Mouse (Mus musculus): ENCODE data around the gene Obp2a.
"Not testable (repeated sequence)": the region's sequence is repeated elsewhere in the genome, so short reads cannot be mapped to it uniquely, and the experiment has no call there.

Obp2a gene

DNA sequence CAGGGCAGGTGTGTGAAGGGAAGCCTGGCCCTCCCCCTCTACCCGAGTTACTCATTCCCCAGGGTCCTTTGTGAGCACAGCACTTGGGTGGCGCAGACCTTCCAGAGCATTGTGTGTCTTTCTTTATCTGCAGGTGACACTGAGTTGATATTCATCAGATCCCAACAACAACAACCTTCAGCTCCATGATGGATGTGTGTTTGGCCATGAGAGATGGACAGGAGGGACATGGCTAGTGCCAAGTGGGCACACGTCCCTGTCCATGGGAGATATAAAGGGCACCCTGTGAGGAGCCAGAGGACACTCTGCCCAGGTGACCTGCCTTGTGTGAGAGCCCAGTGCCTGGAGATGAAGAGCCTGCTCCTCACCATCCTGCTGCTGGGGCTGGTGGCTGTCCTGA is at the start of gene Obp2a:
Obp2a (plus strand) TSS at position 301 of the 400 bp plus-strand sequence.
- DNase-seq: not testable (repeated sequence)

DNA sequence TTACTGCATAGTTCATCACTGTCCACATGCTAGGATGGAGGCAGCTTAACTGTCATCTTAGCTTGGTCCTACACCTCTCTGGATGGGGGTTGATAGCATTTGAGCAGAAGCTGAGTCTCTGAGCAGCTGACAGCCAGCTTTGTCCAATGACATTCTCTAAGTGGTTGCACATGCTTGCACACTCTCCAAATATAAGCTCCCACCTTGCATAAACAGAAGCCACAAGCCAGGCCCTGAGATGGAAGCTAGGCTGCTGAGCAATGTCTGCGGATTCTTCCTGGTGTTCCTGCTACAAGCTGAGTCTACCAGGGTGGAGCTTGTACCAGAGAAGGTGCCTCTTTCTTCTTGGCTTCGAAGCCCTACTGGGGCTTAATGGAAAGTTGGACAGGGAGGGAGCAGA is 46.9 kb upstream of the Obp2a start, which contains the start of gene Lcn8:
Lcn8 (plus strand) TSS at position 219 of the 400 bp plus-strand sequence.
- DNase-seq: no peak

- DNase-seq: no peak
Measured at GRCm38 (mm10) chr2:25654502-25654901, 45.3 kb upstream of the Obp2a start.

DNA sequence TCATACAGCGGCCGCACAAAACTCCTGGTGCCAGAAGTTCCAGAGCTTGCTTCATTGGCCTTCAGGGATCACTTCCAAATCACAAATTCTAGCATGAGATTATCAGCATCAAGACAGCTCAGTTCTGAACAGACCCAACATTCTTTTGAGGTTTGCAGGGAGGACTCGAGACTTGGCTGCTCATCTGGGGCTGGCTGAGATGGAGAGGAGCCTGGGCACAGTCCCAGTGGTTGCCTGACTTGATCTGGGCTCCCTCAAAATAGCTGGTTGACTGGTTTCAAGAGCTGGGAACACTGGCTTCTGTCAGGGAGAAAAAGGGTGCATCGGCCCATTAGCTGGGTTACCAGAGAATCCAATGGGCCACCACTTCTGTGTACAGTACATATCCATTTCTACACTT is 43.2 kb upstream of the Obp2a start:
- no peak for DNase-seq

GRCm38 (mm10) chr2:25657246-25657645 is 42.6 kb upstream of the Obp2a start:
- no peak for DNase-seq

DNA sequence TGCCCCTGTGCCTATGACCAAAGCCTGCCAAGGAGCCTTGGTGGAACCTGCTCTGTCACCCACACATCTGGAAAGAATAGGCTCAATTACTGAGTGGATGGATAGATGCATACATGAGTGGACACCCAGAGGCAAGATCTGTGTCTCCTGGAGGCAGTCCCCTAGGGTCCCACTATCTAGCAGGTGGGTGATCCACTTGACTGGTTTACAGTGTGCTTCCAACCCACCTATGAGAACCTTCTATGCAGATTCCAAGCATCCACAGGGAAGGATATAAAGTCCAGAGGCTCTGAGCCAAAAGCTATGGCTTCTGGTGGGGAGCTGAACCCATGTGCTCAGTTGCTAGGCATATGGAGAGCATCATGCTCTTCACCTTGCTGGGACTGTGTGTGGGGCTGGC is 42.2 kb upstream of the Obp2a start, which contains the start of gene Lcn5:
Lcn5 (plus strand) TSS at position 301 of the 400 bp plus-strand sequence.
- DNase-seq: no peak

- peak in 1 of 2 experiments; percentile 7 for DNase-seq
Measured at GRCm38 (mm10) chr2:25660279-25660678, 39.6 kb upstream of the Obp2a start.

- no peak for DNase-seq
Measured at GRCm38 (mm10) chr2:25661245-25661970, 38.4 kb upstream of the Obp2a start.

DNA sequence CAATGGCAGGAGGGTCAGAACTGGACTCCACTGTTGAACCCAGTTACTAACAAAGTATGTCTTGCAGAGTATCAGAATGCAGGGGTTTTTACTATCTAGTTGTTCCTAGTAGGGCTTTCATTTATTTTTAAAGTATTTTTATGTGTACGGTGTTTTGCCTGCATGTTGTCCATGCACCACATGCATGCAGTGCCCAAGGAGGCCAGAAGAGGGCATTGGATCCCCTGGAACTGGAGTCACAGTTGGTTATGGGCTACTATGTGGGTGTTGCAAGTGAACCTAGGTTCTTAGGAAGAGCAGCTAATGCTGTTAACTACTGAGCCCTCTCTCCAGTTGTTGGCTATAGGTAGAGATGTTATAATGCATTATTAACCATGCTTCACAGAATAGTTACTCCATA is 36.3 kb upstream of the Obp2a start:
- peak in 1 of 2 experiments; percentile 55 for DNase-seq

GRCm38 (mm10) chr2:25664125-25664524 is 35.7 kb upstream of the Obp2a start:
- DNase-seq: no peak

GRCm38 (mm10) chr2:25666516-25666915 is 33.3 kb upstream of the Obp2a start:
- DNase-seq: no peak

DNA sequence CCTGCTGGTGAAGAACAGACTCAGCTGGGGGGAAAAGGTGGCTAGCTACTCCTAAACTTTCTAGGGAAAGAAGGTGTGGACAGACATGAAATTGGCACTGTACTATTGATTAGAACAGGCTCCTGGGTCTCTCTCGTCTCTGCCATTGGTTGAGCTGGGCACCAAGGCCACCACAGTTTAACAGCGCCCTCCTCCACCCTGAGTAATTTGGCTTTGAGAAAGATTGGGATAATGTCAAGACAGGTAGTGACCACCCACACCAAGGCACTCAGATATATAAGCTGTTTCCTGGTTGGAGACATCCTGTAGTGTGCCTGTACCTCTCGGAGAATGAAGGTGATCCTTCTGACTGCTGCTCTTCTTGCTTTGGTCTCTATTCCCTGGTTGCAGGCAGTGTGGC is 23.4 kb upstream of the Obp2a start, which contains the start of gene Lcn6:
Lcn6 (plus strand) TSS at position 301 of the 400 bp plus-strand sequence.
- DNase-seq: no peak

DNA sequence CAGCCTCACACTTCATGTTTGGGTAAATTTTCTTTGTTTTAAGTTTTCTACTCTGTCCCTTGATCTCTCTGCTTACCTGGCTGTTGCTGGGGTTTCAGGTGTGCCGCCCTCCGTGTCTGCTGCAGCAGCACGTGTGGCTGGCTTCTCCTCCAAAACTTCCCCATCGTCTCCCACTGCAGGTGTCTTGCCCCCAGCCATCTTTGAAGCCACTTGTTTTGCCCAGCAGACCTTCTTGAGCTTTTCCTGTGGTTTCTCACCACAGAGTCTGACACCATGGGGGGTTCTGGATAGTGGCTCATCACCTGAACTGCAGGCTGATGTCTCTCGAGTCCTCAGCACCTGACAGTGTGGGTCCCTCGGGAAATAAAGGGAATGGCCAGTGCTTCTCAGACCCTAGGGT is 20.3 kb upstream of the Obp2a start:
- no peak for DNase-seq

GRCm38 (mm10) chr2:25682426-25682825 is 17.4 kb upstream of the Obp2a start, which contains the start of gene Lcn10:
Gene Lcn10 (plus strand): TSS chr2:25682726.
- DNase-seq: no peak

- no peak for DNase-seq
Measured at GRCm38 (mm10) chr2:25686941-25687340, 12.9 kb upstream of the Obp2a start.

DNA sequence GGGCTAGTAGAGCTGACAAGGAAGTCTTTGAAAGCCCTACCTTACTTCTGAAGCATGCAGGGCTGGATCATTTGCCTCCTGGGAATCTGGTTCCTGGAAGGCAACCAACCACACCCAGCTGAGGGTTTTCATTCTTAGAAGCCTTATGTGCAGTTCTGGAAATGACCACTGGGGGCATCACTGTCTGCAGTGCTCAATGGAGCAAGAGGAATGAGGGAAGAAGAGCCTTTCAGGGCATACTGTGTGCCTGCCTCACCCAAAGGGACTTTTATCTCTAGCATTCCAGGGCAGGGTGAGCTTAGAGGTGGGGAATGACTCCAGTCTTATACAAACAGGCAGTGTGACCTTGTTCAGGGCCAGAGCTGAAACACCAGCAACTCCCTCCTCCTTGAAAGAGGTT is 5.2 kb upstream of the Obp2a start:
- peak; percentile 23 to 65 for DNase-seq

GRCm38 (mm10) chr2:25696951-25697350 is 2.9 kb upstream of the Obp2a start:
- DNase-seq: peak in 1 of 2 experiments; percentile 10

- no peak for DNase-seq
Measured at GRCm38 (mm10) chr2:25698696-25699095, 1.1 kb upstream of the Obp2a start.

- DNase-seq: no peak
Measured at GRCm38 (mm10) chr2:25701001-25701400, 1.2 kb downstream of the Obp2a start.

DNA sequence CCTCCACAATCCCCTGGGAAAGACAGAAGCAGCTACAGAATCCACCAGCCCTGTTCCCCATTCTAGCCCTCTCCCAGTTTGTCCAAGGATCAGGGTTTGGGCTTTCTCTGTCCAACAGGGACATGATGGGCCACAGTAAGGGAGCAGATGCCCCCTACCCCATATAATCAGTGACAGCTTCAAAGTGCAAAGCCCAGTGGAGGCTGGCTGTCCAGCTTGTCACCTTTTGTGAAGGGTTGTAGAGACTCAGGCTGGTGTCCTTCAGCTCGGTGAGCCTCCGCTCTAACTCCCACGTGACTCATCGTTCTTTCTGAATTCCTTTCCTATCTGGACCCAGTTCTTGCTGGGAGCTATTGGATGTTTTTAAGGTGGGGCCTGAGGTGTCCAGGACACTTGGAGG is 3.9 kb downstream of the Obp2a start:
- DNase-seq: no peak

GRCm38 (mm10) chr2:25706643-25707481 is 7.0 kb downstream of the Obp2a start, which contains the start of gene Bmyc:
Gene Bmyc (plus strand): TSS chr2:25706739.
- DNase-seq: peak; percentile 82 to 85

- DNase-seq: peak; percentile 33 to 38
Measured at GRCm38 (mm10) chr2:25708121-25708520, 8.3 kb downstream of the Obp2a start.

GRCm38 (mm10) chr2:25709056-25709455 is 9.2 kb downstream of the Obp2a start:
- DNase-seq: not testable (repeated sequence)

DNA sequence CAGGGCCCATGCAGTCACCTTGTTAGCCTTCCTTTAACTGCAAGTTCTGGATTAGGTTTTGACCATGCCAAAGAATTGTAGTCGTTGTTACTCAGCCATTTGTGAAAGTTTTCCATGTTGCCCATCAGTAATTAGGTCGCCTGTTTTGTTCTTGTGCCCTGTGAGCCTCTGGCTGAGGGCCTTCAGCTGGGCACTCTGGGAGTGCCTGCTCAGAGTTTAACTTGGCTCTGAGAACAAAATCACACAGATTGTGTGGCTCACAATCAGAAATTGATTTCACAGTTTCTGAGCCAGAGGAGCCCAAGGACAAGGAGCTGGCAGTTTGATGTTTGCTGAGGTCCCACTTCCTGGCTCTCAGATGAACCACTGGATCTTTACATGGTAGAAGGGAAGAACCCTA is 9.9 kb downstream of the Obp2a start:
- DNase-seq: not testable (repeated sequence)

Data from lung, postnatal 4 days (tissue).